ENCODE assay signal across 8 mouse cellular contexts in the genomic region with DNA sequence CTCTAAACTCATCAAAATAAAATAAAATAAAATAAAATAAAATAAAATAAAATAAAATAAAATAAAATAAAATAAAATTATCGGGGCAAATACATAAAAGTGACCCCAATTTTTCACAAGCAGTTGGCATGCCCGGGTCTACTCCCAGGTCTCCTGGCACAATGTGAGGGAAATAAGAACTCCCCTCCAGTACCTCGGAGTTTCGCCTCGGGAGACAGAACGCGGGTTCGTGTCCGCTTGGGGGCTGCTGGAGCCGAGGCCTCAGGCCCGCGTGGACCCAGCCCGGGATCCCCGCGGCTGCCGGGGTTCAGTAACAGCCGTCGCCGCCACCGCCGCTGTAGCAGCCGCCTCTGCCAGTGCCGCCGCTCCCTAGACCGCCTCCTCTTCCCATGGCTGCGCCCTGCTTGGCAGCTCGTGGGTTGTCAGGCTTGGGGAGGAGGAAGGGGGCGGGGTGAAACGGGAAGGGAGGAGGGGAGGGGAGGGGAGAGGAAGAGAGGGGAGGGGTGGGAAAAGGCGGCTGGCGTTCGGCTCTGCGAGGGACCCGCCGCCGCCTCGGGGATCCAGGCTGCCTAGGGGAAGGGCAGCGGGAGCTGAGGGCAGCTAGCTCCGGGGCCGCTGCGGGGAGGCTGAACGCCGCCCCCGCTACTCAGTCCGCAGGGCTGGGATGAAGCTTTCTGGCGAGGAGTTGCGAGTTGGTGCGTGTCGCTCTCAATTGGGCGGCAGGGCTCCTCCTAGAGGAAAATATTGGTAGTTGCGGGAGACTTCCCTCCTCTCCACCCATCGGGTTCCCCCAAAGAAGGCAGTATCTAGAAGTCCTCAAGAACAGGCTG. TPM values are rescaled to one million over a fixed set of nuclear protein-coding genes. Genes with fewer than 3 reads are reported as not detected.
DNase-seq lines count a peak whose midpoint lies in the region; ATAC-seq and TF ChIP-seq lines count a peak whose summit lies in the region.

TSS of gene Ghr (minus strand) at position 686 of the 830 bp plus-strand sequence.

- no peaks in the 10 kb centered on the region for H3K27me3 ChIP-seq in hindbrain, embryonic 16.5 days (replicated peaks; ENCODE audit: control insufficient read depth, insufficient read depth, low read length)

- H3K9me3 ChIP-seq in hindbrain, embryonic 16.5 days (ENCODE audit: control insufficient read depth, low read length): no peaks in the 10 kb centered on the region

- peak; percentile 96 for ATAC-seq in hindbrain, embryonic 16.5 days

- WGBS in hindbrain, embryonic 16.5 days: under 1% methylated on average over 50 of the region's 52 CpGs

- H3K9ac ChIP-seq in hindbrain, embryonic 16.5 days (ENCODE audit: low read depth, low read length): peak within 1 kb of the TSS; percentile 92

- peak; percentile 84 for TF ChIP-seq CTCF in gastrocnemius, adult 2 months (IDR thresholded peaks at IDR 0.05)

- peak within 1 kb of the TSS; percentile 90 for H3K4me3 ChIP-seq in gastrocnemius, adult 2 months
- peak within 1 kb of the TSS; percentile 87 for H3K4me3 ChIP-seq in hindbrain, embryonic 16.5 days (ENCODE audit: low read length)

- no peaks in the 10 kb centered on the region for H3K36me3 ChIP-seq in hindbrain, embryonic 16.5 days (ENCODE audit: control insufficient read depth, insufficient read depth, low read length)

- DNase-seq in WW6 (ENCODE audit: low read depth, low spot score): peak; percentile 65
- DNase-seq in cerebellum, postnatal 25 days: peak; percentile 89
- peak; percentile 92 for DNase-seq in gastrocnemius, adult 2 months
- DNase-seq in left cerebral cortex, adult 18-20 months (ENCODE audit: low spot score in 2 of 2): peak; percentile 84 to 90
- peak; percentile 91 to 92 for DNase-seq in lung, postnatal 4 days
- DNase-seq in right cerebral cortex, adult 18-20 months: peak; percentile 88
- peak; percentile 90 for DNase-seq in urinary bladder, postnatal 14 days (ENCODE audit: low spot score)

- H3K27ac ChIP-seq in gastrocnemius, adult 2 months: peak within 1 kb of the TSS; percentile 99
- H3K27ac ChIP-seq in hindbrain, embryonic 16.5 days (ENCODE audit: low read depth, low read length): peak within 1 kb of the TSS; percentile 93

- intact Hi-C loops in gastrocnemius, adult 2 months (cut with DNase I): loop anchor here (2.0 to 10.0 kb wide), 4 partner anchors 76 to 382 kb away; no protein-coding TSS in a partner anchor

- peak within 1 kb of the TSS; percentile 87 for H3K4me2 ChIP-seq in hindbrain, embryonic 16.5 days (ENCODE audit: low read length)

- peaks cover 9% of the 10 kb centered on the region; the same call in 1 of the 2 replicates for H3K4me1 ChIP-seq in hindbrain, embryonic 16.5 days (ENCODE audit: control insufficient read depth, insufficient read depth, low read depth, low read length)

RNA-seq across cellular contexts. Expression of gene Ghr, which starts in this region (rescaled TPM):
- total RNA-seq in gastrocnemius, adult 2 months (2021): 100 to 1,000 TPM; 136 to 166 TPM
- 10.0 and 10.9 TPM in 2 replicates for polyA plus RNA-seq in hindbrain, embryonic 16.5 days (2015; fragmentation: Nextera tagmentation; extraction: Ambion mirVana)
- total RNA-seq in left cerebral cortex, adult 18-20 months (2021): 10 to 100 TPM; 12.6 to 13.8 TPM

Comparison
In these comparisons a context has a peak if more than half of its experiments do, and no peak if none do; other contexts are left out.
1. Peak in every context shown above with its lines: DNase-seq, ATAC-seq, H3K4me3 ChIP-seq and H3K27ac ChIP-seq.
2. RNA of gene Ghr (total RNA-seq): 136 to 166 TPM in gastrocnemius, adult 2 months; 12.6 to 13.8 TPM in left cerebral cortex, adult 18-20 months; every median in the first group is over 4 times any median in the second.